ENCODE assay signal across 26 mouse cellular contexts in the genomic region with DNA sequence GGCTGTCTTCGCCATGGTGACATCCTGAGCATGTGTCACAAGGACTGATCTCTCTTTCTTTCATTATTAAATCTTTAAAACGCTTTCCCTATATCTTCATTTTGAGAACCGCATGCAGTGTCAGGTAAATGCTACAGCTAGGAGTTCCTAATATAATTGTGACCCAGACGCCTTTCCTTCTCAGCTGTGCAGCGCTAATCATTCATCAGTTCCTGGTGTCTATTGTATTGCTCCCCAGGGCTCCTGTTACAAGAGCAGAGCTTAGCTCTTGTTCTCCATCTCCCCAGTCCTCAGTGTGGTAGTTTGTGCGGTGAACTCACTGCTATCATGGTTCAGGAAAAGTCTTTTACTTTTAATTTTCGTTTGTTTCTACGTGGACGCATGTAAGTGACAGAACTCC.
DNase-seq lines count a peak whose midpoint lies in the region; ATAC-seq lines count a peak whose summit lies in the region.
"Had no signal": no experiment of that assay in that cellular context is flagged by ENCODE, and none has a peak within 500 bp of the region (broad histone marks: within the 10 kb centered on the region; RNA-seq: fewer than 3 reads in every experiment).

No protein-coding gene starts in this region.

- no peak overlapping the region for H3K27ac ChIP-seq in forebrain, embryonic 13.5 days
- no peak overlapping the region for H3K27ac ChIP-seq in forebrain, embryonic 11.5 days (ENCODE audit: low read depth, low read length)
- H3K27ac ChIP-seq in midbrain, embryonic 13.5 days: no peak overlapping the region
- no peak overlapping the region for H3K27ac ChIP-seq in midbrain, embryonic 10.5 days (replicated peaks)
- H3K27ac ChIP-seq: embryonic facial prominence, embryonic 12.5 days; embryonic facial prominence, embryonic 15.5 days; forebrain, embryonic 10.5 days; forebrain, embryonic 15.5 days had no signal

- no peaks in the 10 kb centered on the region for H3K27me3 ChIP-seq in forebrain, embryonic 13.5 days
- H3K27me3 ChIP-seq in forebrain, embryonic 11.5 days (ENCODE audit: control insufficient read depth, insufficient read depth, low read length): no peaks in the 10 kb centered on the region
- H3K27me3 ChIP-seq in midbrain, embryonic 13.5 days: no peaks in the 10 kb centered on the region
- H3K27me3 ChIP-seq in midbrain, embryonic 10.5 days (ENCODE audit: low read depth, poor library complexity, severe bottlenecking): no peaks in the 10 kb centered on the region
- H3K27me3 ChIP-seq: CH12.LX; embryonic facial prominence, embryonic 12.5 days; embryonic facial prominence, embryonic 15.5 days; forebrain, embryonic 15.5 days; Patski had no signal

- H3K9me3 ChIP-seq in forebrain, embryonic 13.5 days (replicated peaks): no peaks in the 10 kb centered on the region
- no peaks in the 10 kb centered on the region for H3K9me3 ChIP-seq in forebrain, embryonic 11.5 days (ENCODE audit: control insufficient read depth, low read length)
- no peaks in the 10 kb centered on the region for H3K9me3 ChIP-seq in midbrain, embryonic 13.5 days
- no peaks in the 10 kb centered on the region for H3K9me3 ChIP-seq in midbrain, embryonic 10.5 days (replicated peaks)
- H3K9me3 ChIP-seq: embryonic facial prominence, embryonic 12.5 days; embryonic facial prominence, embryonic 15.5 days; forebrain, embryonic 10.5 days; forebrain, embryonic 15.5 days; G1E had no signal

- H3K4me2 ChIP-seq in forebrain, embryonic 13.5 days: no peak overlapping the region
- H3K4me2 ChIP-seq in forebrain, embryonic 11.5 days (ENCODE audit: low read depth, low read length, severe bottlenecking): no peak overlapping the region
- no peak overlapping the region for H3K4me2 ChIP-seq in midbrain, embryonic 13.5 days (replicated peaks)
- H3K4me2 ChIP-seq: embryonic facial prominence, embryonic 12.5 days; embryonic facial prominence, embryonic 15.5 days; forebrain, embryonic 15.5 days had no signal

- H3K4me1 ChIP-seq in forebrain, embryonic 13.5 days: no peaks in the 10 kb centered on the region
- no peaks in the 10 kb centered on the region for H3K4me1 ChIP-seq in forebrain, embryonic 11.5 days (replicated peaks; ENCODE audit: control insufficient read depth, insufficient read depth, low read length)
- H3K4me1 ChIP-seq in midbrain, embryonic 13.5 days (replicated peaks): no peaks in the 10 kb centered on the region
- H3K4me1 ChIP-seq in midbrain, embryonic 10.5 days: no peaks in the 10 kb centered on the region
- H3K4me1 ChIP-seq: embryonic facial prominence, embryonic 12.5 days; embryonic facial prominence, embryonic 15.5 days; forebrain, embryonic 10.5 days; forebrain, embryonic 15.5 days had no signal

- no peaks in the 10 kb centered on the region for H3K36me3 ChIP-seq in forebrain, embryonic 13.5 days (ENCODE audit: poor library complexity, severe bottlenecking)
- no peaks in the 10 kb centered on the region for H3K36me3 ChIP-seq in forebrain, embryonic 11.5 days (ENCODE audit: control insufficient read depth, insufficient read depth, low read length)
- no peaks in the 10 kb centered on the region for H3K36me3 ChIP-seq in midbrain, embryonic 13.5 days
- H3K36me3 ChIP-seq in midbrain, embryonic 10.5 days: no peaks in the 10 kb centered on the region
- H3K36me3 ChIP-seq: embryonic facial prominence, embryonic 12.5 days; embryonic facial prominence, embryonic 15.5 days; forebrain, embryonic 10.5 days; forebrain, embryonic 15.5 days; G1E had no signal

- H3K9ac ChIP-seq in forebrain, embryonic 13.5 days: no peak overlapping the region
- H3K9ac ChIP-seq in forebrain, embryonic 11.5 days (ENCODE audit: low read length): no peak overlapping the region
- no peak overlapping the region for H3K9ac ChIP-seq in midbrain, embryonic 13.5 days (replicated peaks)
- H3K9ac ChIP-seq: embryonic facial prominence, embryonic 12.5 days; embryonic facial prominence, embryonic 15.5 days; forebrain, embryonic 15.5 days had no signal

- peak; percentile 53; the same call in 1 of the 2 replicates for ATAC-seq in forebrain, embryonic 13.5 days
- ATAC-seq in forebrain, embryonic 11.5 days (replicated peaks; ENCODE audit: low FRiP score): no peak
- peak; percentile 43; the same call in 1 of the 2 replicates for ATAC-seq in midbrain, embryonic 13.5 days
- ATAC-seq: CD4-positive, CD25-positive, alpha-beta regulatory T cell, adult 4 months; forebrain, embryonic 15.5 days; Patski had no signal

- 36% methylated on average over 9 of the region's 9 CpGs for WGBS in forebrain, embryonic 13.5 days
- 49% methylated on average over 9 of the region's 9 CpGs for WGBS in forebrain, embryonic 11.5 days
- 42% methylated on average over 9 of the region's 9 CpGs for WGBS in midbrain, embryonic 13.5 days
- 58% methylated on average over 9 of the region's 9 CpGs for WGBS in midbrain, embryonic 10.5 days

- DNase-seq in embryo, embryonic 10.5 days (ENCODE audit: low spot score): peak; percentile 0
- DNase-seq in embryo, embryonic 11 days: no peak
- no peak for DNase-seq in forebrain, embryonic 11.5 days (ENCODE audit: low spot score)
- no peak for DNase-seq in midbrain, embryonic 10.5 days (ENCODE audit: low spot score)
- DNase-seq in R1 (ENCODE audit: low read depth, low spot score): peak; percentile 6
- no peak for DNase-seq in lung, adult 18-20 months
- DNase-seq: adrenal gland, adult 8-10 months; adrenal gland, postnatal 14 days; adrenal gland, postnatal 36 days; B cell, adult 2 months; cerebellum, adult 11 months; cerebellum, adult 18-20 months; cerebellum, adult 8-10 months; cerebellum, adult 9-11 months; cerebellum, postnatal 36 days had no signal

- H3K4me3 ChIP-seq in forebrain, embryonic 13.5 days: no peak overlapping the region
- no peak overlapping the region for H3K4me3 ChIP-seq in forebrain, embryonic 11.5 days (ENCODE audit: low read depth, low read length)
- no peak overlapping the region for H3K4me3 ChIP-seq in midbrain, embryonic 13.5 days (replicated peaks)
- no peak overlapping the region for H3K4me3 ChIP-seq in midbrain, embryonic 10.5 days
- H3K4me3 ChIP-seq: embryonic facial prominence, embryonic 12.5 days; embryonic facial prominence, embryonic 15.5 days; erythroblast, embryonic 14.5 days; forebrain, embryonic 10.5 days; forebrain, embryonic 15.5 days had no signal

Comparison
In these comparisons a context has a peak if more than half of its experiments do, and no peak if none do; other contexts are left out.
1. DNase-seq: peak in embryo, embryonic 10.5 days (single experiment) and R1 (single experiment); none in embryo, embryonic 11 days (single experiment), forebrain, embryonic 11.5 days (single experiment), midbrain, embryonic 10.5 days (single experiment) and lung, adult 18-20 months (0 of 2).